Mouse (Mus musculus) thymus, adult 18-20 months (tissue): Measurements from ENCODE around the gene D5Ertd579e.
A peak's percentile ranks its signal among the peaks of the same experiment; 100 is the strongest.

Experiments used
- DNase-seq, 2 experiments: peaks; one replicate each; pipeline ENCODE4 v3.0.0; 2022; ENCODE audit warnings: mixed read lengths in 2 of 2

Gene D5Ertd579e

GRCm38 (mm10) chr5:36598883-36599282 lies 96.9 kb downstream of the D5Ertd579e start:
- DNase-seq: no peak

DNA sequence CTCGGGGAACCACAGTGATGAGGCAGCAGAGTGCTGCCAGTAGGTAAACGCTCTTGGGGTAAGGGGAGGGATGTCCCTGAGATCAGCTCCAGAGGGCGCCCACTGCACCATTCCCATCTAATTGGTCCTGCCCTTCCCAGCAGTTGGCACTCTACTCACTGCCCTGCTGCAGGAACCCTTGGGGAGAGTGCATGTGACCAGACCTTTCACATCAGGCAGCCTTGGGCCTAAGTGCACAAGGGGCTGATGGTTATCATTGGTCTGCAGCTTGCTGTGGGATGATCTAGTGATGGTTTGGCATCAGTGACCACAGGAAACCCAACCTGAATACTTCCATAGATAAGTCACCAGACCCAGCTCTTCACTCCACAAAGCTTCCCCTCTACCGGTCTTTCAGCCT lies 98.2 kb downstream of the D5Ertd579e start:
- no peak for DNase-seq

GRCm38 (mm10) chr5:36596225-36596624 lies 99.6 kb downstream of the D5Ertd579e start:
- no peak for DNase-seq

- DNase-seq: no peak
These were observed 100.7 kb downstream of the D5Ertd579e start for GRCm38 (mm10) chr5:36595115-36595514.

GRCm38 (mm10) chr5:36594344-36594743 lies 101.5 kb downstream of the D5Ertd579e start:
- no peak for DNase-seq

- no peak for DNase-seq
These were observed 102.6 kb downstream of the D5Ertd579e start, which contains the start of gene Tbc1d14 for GRCm38 (mm10) chr5:36593176-36593575. Gene Tbc1d14, minus strand, starts transcription at chr5:36593276.

- no peak for DNase-seq
These were observed 105.3 kb downstream of the D5Ertd579e start for GRCm38 (mm10) chr5:36590499-36590920.

GRCm38 (mm10) chr5:36584299-36584698 lies 111.5 kb downstream of the D5Ertd579e start:
- no peak for DNase-seq

DNA sequence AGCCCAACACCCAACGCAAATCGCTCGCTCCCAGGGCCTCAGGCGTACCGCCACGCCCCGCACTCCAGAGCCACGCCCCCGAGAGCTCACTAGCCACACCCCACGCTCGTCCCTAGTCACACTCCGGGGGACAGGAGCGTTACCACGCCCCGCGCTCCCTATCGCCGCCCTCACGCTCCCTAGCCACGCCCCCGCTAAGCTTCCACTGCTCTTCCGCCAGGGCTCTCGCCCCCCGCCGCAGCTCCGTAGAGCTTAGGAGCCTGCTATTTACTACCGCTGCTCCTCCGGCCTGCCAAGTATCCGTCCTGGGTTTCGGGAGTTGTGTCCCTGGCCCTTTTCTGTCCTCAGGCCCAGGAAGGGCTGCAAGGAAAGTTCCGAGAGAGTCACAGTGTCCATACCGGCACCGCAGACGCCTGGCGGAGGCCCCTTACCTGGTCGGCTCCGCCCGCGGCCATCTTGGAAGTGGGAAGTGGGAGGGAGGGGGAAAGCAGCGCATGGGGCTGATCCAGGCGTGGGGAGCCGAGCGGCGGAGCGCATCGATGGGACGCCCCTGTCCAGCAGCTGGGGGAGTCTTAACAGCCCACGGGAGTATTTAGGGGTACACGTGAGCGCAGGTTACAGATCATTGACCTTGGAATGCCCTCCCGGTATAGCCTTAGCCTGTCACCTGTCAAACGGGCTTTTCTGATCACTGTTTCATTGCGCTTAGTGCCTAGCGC lies 113.7 kb downstream of the D5Ertd579e start:
- DNase-seq: peak; percentile 99 to 100

- no peak for DNase-seq
These were observed 114.4 kb downstream of the D5Ertd579e start for GRCm38 (mm10) chr5:36581259-36581923.

- no peak for DNase-seq
These were observed 115.9 kb downstream of the D5Ertd579e start for GRCm38 (mm10) chr5:36579967-36580366.

DNA sequence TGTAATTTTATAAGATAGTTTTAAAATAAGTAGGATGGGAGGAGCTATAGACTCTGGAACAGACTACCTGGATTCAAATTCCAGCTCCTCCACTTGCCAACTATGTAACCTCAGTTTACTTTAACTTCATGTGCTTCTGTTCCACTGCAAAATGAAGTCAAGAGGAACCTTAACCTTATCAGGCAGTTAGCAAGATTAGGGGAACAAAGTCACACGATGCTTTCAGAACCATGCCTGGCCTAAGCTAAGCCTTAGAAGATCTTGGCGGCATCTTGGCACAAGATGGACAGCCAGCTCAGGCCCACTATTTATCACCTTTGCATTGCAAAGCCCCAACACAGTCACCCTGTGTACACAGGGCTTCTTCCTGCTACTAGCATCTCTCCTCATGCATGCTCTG lies 116.8 kb downstream of the D5Ertd579e start:
- DNase-seq: no peak

GRCm38 (mm10) chr5:36576457-36576856 lies 119.4 kb downstream of the D5Ertd579e start:
- no peak for DNase-seq

- DNase-seq: no peak
These were observed 120.1 kb downstream of the D5Ertd579e start for GRCm38 (mm10) chr5:36575745-36576144.

DNA sequence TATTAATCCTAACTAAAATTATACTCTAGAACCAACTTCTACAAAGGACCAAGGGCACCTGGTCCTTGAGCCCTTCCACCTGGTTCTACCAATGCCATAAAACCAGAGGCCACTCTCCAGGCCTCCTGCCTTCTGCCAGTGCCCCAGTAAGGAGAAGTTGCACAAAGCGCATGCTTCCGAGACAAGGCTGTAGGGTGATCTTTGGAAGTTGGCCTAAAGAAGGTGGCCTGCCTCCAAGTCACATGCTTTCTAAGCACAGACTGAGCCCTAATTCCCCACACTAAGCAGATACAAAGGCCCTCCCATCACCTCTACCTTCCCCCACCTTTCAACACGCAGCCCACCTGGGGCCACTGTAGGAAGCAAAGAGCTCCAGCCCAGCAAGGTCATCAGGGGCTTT lies 120.6 kb downstream of the D5Ertd579e start:
- no peak for DNase-seq

DNA sequence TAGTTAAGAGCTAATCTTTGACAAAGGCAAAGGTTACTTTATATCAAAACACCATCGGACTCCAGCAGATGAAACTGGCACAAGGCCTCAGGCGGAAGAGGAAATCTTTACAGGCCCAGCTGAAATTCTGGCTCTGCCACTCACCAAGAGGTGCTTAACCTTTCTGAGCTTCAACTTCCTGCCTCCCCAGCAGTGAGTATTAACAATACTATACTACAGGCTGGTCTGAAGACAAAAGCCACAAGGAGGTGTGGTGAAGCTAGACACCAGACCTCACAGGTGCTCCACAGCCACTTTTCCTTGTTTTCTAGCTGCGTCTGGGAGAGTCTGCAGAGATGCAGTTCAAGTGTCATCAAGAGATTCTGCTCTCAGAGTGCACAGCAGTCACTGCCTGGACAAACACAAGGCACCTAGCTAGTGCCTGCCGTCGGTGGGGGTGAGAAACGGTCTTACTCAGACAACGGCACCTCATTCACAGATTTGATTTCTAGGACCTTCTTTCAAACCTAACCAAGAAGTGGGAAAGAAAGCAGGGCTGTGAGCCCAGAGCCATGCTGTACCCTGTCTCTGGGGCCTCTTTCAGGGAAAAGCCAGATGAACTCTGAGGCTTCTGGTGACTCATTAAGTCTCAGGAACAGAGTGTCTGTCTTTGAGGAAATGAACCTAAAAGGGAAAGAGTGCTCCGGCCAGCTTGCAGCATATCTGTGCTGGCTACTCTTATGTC lies 121.5 kb downstream of the D5Ertd579e start:
- no peak for DNase-seq

GRCm38 (mm10) chr5:36573354-36573753 lies 122.5 kb downstream of the D5Ertd579e start:
- no peak for DNase-seq

- no peak for DNase-seq
These were observed 124.5 kb downstream of the D5Ertd579e start for GRCm38 (mm10) chr5:36571371-36571770.

GRCm38 (mm10) chr5:36570546-36571245 lies 125.1 kb downstream of the D5Ertd579e start:
- no peak for DNase-seq

GRCm38 (mm10) chr5:36570098-36570497 lies 125.7 kb downstream of the D5Ertd579e start:
- no peak for DNase-seq

DNA sequence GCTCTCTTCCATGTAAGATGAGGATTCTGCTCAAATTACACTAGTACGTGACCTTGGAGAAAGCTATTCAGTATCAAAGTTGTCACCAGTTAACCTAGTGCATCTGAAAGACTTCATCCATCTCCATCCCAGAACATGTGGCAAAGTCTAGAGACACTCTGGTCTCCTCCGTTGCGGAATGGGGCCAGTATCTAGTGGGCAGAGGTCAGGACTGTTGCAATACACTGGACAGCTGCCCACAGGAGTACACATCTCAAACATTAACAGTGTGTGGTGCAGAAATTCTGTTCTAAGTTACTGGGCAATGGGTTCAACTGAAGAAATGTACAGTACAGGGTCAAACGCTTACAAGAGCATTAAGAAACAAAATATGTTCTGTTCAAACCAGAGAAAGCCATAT lies 127.7 kb downstream of the D5Ertd579e start:
- DNase-seq: no peak

DNA sequence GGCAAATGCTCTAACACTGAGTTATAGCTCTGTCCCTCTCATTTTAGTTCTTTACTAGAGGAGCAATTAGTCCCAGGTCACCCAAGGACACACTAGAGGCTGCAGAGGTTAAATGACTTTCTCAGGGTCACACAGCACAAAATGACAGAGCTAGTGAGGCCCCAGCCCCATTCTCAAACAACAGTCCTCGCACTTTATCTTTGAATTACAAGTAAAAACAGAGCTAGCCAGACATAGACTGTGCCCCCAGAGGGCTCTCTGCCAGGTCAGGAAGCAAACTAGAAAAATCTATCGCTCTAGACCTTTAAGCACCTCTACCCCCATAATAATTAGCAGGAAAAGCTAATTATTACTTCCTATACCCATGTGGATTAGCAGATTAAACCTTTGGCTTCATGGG lies 128.2 kb downstream of the D5Ertd579e start:
- no peak for DNase-seq

DNA sequence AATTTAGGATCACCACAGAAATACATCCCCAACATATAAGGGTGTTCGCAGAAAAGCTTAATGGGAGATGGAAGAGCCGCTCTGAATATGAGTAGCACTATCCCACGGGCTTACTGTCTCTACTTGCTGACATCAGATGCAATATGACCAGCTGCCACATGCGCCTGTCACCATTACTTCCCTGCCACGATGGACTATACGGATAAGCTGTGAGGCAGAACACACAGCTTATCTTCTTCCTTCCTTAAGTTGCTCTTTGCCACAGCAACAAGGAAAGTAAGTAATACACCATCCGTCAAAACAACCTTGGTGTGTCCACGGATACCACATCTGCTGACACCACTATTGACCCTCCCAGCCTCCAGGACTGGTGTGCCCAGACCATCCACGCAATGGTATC lies 131.3 kb downstream of the D5Ertd579e start:
- no peak for DNase-seq
